Mouse (Mus musculus) right cerebral cortex, postnatal 14 days (tissue): ENCODE measurements around the gene Krt81.

Experiments
- DNase-seq: peaks from one replicate; pipeline ENCODE4 v3.0.0; 2022

Krt81 gene

DNA sequence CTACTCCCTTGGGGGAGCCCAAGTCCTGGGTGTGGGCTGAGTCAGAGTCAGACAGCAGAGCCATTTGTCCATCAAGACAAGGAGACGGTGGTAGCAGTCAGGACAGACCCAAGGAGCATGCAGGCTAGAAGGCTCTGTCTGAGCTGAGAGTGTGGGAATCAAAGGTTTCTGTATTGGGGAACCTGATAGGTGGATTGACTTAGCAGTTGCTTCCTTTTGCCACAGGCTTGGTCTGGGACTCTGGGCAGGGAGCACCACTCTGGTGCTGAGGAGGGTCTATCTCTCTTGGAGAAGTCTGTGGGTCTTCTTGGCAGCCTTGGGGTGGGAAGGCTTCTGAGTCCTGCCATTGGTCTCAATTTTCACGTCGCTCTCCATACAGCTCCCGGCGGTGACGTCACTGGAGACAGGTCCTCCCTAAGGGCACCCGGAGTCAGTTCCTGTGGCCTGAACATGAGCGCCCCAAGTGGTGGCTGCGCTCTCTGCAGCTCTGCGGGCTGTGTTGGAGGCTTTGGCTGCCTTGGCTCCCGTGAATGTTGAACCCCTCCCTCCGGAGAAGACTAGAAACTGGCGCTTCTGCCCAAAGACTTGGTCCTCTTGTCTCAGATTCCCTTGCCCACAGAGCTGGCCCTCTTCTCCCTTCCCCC is 10.3 kb downstream of the Krt81 start:
- peak; percentile 80 for DNase-seq

- DNase-seq: no peak
These were observed 16.1 kb downstream of the Krt81 start, which contains the start of gene Krt88 for GRCm38 (mm10) chr15:101447444-101447843. Krt88 (plus strand) TSS chr15:101447744.

DNA sequence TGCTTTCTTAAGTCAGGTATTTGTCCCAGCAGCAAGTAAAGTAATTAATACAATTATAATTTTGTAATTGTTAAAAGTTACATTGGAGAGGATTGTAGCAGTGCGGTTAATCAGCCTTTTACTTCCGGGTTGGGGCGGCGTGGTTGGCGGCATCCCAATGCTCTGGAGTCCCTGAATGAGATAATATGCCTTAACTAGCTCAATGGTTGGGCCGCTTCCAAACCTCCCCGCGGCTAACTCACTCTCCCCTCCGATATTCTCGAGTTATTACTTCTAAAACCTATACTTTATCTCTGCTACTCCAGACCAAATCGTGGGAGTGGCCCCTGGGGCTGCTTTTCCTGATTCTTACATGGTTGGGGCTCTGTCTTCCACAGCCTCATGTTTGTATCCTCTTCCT is 17.0 kb downstream of the Krt81 start:
- no peak for DNase-seq

DNA sequence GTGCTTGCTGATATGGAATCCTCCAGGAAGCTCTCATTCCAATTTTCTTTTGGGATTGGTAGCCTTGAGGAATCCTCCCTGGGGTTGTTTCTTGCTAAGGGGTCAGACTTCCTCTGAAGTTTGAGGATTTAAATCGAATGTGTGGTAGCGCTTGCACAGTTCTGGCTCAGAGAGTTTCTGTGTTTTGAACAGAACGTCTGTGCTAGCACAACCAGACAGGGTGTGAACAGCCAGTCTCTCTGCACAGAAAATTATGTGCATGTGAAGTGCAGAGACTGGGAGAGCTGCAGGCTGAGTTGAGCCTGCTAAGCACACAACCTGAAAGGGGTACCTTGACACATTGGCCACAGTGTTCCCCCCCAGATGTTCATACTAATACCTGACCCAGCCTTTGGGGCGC is 22.7 kb downstream of the Krt81 start:
- DNase-seq: no peak

GRCm38 (mm10) chr15:101438555-101438954 is 25.0 kb downstream of the Krt81 start, which contains the start of gene Krt87:
Krt87 (minus strand) TSS chr15:101438804.
- DNase-seq: no peak

DNA sequence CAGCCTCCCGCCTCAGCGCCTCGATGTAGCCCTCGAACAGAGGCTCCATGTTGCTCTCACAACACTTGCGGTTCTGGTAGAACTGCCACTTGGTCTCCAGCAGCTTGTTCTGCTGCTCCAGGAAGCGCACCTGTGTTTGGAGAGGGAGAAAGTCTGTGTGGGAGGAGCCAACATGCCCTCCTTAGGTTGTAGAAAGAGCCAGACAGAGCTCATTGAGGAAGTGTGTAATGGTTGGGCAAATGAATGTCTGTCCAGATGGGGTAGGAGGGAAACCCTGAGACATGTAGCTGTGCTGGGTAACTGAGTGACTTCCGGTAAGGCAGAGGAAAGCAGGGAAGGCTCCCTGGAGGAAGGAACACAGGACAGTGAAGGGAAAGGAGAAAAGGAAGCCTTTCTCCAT is 26.9 kb downstream of the Krt81 start:
- DNase-seq: no peak

DNA sequence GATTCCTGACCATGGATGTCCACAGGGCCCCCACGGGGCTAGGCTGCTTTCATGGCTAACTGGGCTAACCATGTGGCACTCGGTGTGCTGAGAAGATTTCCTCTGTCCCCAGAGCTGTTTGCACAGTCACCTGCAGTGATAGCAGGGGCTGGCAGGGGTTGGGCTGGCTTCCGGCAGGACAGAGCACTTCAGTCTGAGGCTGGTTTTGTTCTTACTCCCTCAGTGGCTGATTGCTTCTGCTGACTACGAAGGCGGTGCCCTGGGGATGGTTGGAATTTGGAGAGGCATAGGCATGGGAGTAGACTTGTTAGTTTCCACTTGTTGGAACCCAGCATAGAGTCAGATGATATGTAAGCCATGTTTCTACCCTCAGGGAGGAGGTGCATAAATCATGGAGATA is 38.6 kb downstream of the Krt81 start:
- DNase-seq: no peak

DNA sequence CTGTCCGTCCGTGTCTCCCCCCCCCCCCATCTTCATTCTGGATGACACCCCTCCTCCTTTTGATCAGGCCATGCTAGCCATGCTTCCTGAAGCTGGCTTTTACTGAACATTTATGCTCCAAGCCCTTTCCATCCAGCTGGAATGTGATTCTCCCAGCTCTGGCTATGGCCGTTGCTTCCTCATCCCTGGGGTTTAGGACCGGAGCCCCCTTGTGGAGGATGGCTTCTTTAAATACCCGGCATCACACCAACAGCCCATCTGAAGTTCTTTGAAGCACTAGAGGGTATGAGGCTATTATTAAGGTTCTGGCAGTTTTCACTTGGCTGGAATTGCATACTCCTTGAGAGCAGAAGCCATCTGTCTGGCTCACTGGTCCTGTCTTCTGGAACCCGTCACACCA is 42.6 kb downstream of the Krt81 start:
- no peak for DNase-seq

DNA sequence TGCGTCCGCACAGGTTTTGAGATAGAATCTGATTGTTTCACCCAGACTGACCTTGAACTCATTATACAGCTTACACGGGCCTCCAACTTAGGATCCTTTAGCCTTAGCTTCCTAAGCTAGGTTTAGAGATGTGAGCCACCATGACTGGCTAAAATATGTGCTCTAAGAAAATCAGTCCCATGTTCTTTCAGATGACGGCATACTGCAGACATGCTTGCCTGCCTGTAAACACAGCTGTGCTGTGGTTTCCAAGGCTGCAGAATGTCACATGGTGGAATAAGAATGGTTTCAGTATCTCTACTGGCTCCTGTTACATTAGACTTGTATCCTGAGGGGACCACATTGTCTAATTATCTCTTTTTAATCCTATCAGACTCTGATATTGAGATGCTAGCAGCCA is 44.6 kb downstream of the Krt81 start:
- no peak for DNase-seq

DNA sequence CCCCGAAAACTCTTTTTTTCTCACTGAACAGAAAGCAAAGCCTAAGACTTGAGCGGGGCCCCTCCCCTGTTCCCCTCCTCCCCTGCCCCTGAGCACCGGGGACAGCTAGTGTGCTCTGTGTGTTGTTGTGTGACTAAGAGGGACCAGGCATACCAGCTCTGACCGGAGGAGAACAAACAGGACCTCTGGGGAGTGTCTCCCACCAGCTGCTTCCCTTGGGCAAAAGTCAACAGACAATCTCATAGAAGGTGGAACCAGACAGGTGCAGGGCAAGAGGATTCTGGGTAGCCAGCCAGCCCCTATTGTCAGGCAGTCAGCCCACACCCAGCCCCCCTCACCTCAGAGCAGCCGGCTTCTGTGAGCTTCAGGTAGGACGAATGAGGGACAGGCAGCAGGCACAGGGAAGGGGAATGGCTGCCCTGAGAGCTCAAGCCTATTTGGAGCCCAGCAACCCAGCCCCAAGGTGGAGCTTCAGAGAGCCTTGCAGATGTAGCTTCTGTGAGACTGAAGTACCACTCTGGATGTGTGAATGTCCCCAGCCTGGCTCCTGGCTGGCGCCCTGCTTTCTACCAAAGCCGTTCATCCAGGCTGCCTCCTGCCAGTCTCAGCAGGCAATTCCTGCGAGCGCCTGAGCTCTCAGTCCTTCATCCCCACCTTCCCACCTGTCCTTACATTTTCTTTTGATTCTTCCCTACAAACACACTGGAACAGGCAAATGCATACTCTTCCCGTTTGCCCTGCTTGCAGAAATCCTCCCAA is 48.6 kb downstream of the Krt81 start:
- no peak for DNase-seq

DNA sequence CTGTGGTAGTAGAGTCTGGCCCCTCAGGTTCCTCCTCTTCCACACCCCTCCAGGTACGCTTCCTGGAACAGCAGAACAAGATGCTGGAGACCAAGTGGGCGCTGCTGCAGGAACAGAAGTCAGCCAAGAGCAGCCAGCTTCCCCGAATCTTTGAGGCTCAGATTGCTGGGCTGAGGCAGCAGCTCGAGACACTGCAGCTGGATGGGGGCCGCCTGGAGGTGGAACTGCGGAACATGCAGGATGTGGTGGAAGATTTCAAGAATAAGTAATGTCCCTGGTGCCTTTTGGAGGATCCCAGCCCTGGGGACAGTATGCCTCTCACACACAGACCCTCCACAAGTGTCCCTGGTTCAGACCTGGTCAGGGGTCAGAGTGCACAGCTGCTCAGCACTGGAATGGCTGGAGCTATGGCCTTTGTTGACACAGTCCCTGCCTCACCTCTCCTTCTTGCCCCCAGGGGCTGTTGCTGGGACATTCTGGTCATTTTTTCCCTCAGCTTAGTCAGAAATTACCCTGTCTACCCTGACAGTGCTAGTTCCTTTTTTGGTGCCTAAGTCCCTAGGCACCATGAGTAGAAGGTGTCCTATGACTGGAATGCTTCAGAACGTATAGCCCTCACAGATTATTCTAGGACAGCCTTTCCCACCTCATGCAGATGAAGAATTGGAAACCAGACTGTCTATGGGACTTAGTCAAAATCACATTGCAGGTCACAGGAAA is 49.5 kb downstream of the Krt81 start:
- no peak for DNase-seq

DNA sequence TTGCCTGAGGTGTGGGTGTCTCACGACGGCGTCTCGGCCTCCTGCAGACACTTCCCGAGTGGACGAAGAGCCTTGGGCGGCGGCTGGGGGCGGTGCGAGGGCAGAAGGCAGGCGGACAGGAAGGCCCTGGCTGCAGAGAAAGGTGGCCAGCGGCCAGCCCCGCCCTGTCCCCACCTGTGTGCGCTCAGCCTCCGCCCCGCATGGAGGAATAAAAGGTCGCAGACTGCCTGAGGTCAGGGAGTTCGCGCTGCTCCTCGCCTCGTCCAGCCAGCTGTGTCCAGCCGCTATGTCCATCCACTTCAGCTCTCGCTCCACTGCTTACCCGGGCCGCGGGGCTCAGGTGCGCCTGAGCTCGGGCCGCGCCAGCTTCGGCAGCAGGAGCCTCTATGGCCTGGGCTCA is 51.4 kb downstream of the Krt81 start:
- no peak for DNase-seq

GRCm38 (mm10) chr15:101410775-101411174 is 52.8 kb downstream of the Krt81 start, which contains the start of gene Krt7:
Krt7 (plus strand) TSS chr15:101411043.
- no peak for DNase-seq
